Mouse (Mus musculus): ENCODE results near the gene Olfr523. TPM values are rescaled to one million over a fixed set of nuclear protein-coding genes. Genes with fewer than 3 reads are reported as not detected.

Gene Olfr523
- polyA plus RNA-seq, 1 experiment from 2014 or later = not detected

DNA sequence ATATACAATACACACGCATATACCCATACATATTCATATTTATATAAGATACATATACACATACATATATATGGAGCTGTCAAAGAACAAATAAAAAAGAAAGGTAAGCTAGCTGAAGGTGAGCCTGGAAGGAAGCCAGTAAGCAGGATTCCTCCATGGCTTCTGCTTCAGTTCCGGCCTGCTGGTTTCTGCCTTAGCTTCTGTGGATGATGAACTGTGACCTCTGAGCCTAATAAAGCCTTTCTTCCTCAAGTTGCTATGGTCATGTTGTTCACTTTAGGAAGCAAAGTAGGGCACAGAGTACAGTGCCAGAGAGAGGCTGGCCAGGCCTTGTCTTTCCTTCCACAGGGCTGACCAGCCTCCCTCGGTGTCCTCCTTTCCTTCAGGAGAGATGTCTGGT is 2.2 kb upstream of the Olfr523 start:
- Histone ChIP-seq H3K4me3 (replicated peaks; ENCODE audit: low read depth, low read length) (no peak overlapping the region), H3K4me1 (replicated peaks; ENCODE audit: insufficient read depth, low read length) (no peaks in the 10 kb centered on the region), H3K9me3 (replicated peaks; ENCODE audit: low read length) (no peaks in the 10 kb centered on the region; the same call in 1 of the 2 replicates), H3K36me3 (ENCODE audit: insufficient read depth, low read length) (no peaks in the 10 kb centered on the region), H3K4me2 (ENCODE audit: low read length) (no peak overlapping the region), H3K9ac (ENCODE audit: low read depth, low read length) (no peak overlapping the region), H3K27ac (no peak overlapping the region), H3K27me3 (ENCODE audit: insufficient read depth, low read length) (no peaks in the 10 kb centered on the region)
- DNase-seq (ENCODE audit: low spot score) = no peak
- ATAC-seq (replicated peaks; ENCODE audit: low FRiP score, low read depth) = no peak
- WGBS = 89% methylated on average over 3 of the region's 3 CpGs
- no peak for TF ChIP-seq CTCF (IDR thresholded peaks at IDR 0.05; ENCODE audit: low read depth)

- ATAC-seq (replicated peaks; ENCODE audit: low FRiP score, low read depth) = no peak
Observed at GRCm38 (mm10) chr7:140179176-140179575, 6.2 kb downstream of the Olfr523 start.

DNA sequence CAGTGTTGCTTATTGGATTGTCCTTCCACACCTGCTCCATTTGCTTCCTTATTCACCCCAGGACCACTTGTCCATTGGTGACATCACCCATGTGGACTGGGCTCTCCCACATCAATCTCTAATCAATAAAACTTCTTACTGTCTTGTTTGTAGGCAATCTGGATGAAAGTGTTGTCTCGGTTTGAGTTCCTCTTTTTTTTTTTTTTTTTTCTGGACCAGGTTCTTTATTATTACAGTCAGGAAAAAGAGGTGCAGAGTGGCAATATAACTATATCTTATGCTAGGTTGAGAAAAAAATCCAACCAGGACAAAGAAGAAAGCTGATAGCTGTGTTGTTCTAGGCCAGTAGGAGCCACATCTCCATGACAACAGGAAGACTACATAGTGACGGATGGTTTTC is 7.7 kb downstream of the Olfr523 start:
- ATAC-seq (replicated peaks; ENCODE audit: low FRiP score, low read depth) = no peak
- no peaks in the 10 kb centered on the region for H3K9me3 ChIP-seq (replicated peaks; ENCODE audit: low read length)
- WGBS = 72% methylated on average over 2 of the region's 2 CpGs

More at GRCm38 (mm10) chr7:140179176-140179575, 6.2 kb downstream of the Olfr523 start:
- Histone ChIP-seq H3K36me3 (ENCODE audit: insufficient read depth, low read length) (no peaks in the 10 kb centered on the region), H3K9me3 (replicated peaks; ENCODE audit: low read length) (no peaks in the 10 kb centered on the region), H3K9ac (ENCODE audit: low read depth, low read length) (no peak overlapping the region), H3K4me1 (replicated peaks; ENCODE audit: insufficient read depth, low read length) (no peaks in the 10 kb centered on the region), H3K27me3 (ENCODE audit: insufficient read depth, low read length) (no peaks in the 10 kb centered on the region), H3K4me2 (ENCODE audit: low read length) (no peak overlapping the region), H3K4me3 (replicated peaks; ENCODE audit: low read depth, low read length) (no peak overlapping the region), H3K27ac (no peak overlapping the region)
- no peak for TF ChIP-seq CTCF (IDR thresholded peaks at IDR 0.05; ENCODE audit: low read depth)
- DNase-seq (ENCODE audit: low spot score) = no peak
- 65% methylated on average over 2 of the region's 2 CpGs for WGBS

GRCm38 (mm10) chr7:140184206-140184605 is 11.2 kb downstream of the Olfr523 start:
- 78% methylated on average over 4 of the region's 4 CpGs for WGBS
- Histone ChIP-seq H3K9ac (ENCODE audit: low read depth, low read length) (no peak overlapping the region), H3K27ac (no peak overlapping the region), H3K4me2 (ENCODE audit: low read length) (no peak overlapping the region), H3K36me3 (ENCODE audit: insufficient read depth, low read length) (no peaks in the 10 kb centered on the region), H3K4me3 (replicated peaks; ENCODE audit: low read depth, low read length) (no peak overlapping the region), H3K27me3 (ENCODE audit: insufficient read depth, low read length) (no peaks in the 10 kb centered on the region), H3K4me1 (replicated peaks; ENCODE audit: insufficient read depth, low read length) (no peaks in the 10 kb centered on the region), H3K9me3 (replicated peaks; ENCODE audit: low read length) (no peaks in the 10 kb centered on the region)
- DNase-seq (ENCODE audit: low spot score) (no peak), ATAC-seq (replicated peaks; ENCODE audit: low FRiP score, low read depth) (no peak)
- TF ChIP-seq CTCF (IDR thresholded peaks at IDR 0.05; ENCODE audit: low read depth) = no peak

More for the DNA sequence above, 7.7 kb downstream of the Olfr523 start:
- no peak overlapping the region for H3K9ac ChIP-seq (ENCODE audit: low read depth, low read length)
- no peaks in the 10 kb centered on the region for H3K27me3 ChIP-seq (ENCODE audit: insufficient read depth, low read length)
- H3K4me2 ChIP-seq (ENCODE audit: low read length) = no peak overlapping the region
- DNase-seq (ENCODE audit: low spot score) = no peak
- no peak overlapping the region for H3K4me3 ChIP-seq (replicated peaks; ENCODE audit: low read depth, low read length)
- no peaks in the 10 kb centered on the region for H3K4me1 ChIP-seq (replicated peaks; ENCODE audit: insufficient read depth, low read length)
- H3K27ac ChIP-seq = no peak overlapping the region
- no peaks in the 10 kb centered on the region for H3K36me3 ChIP-seq (ENCODE audit: insufficient read depth, low read length)
- TF ChIP-seq CTCF (IDR thresholded peaks at IDR 0.05; ENCODE audit: low read depth) = no peak

GRCm38 (mm10) chr7:140186646-140187620 is 13.9 kb downstream of the Olfr523 start:
- H3K9ac ChIP-seq (ENCODE audit: low read depth, low read length) = no peak overlapping the region
- H3K36me3 ChIP-seq (ENCODE audit: insufficient read depth, low read length) = no peaks in the 10 kb centered on the region
- peak; percentile 65 for TF ChIP-seq CTCF (IDR thresholded peaks at IDR 0.05; ENCODE audit: low read depth)
- H3K9me3 ChIP-seq (replicated peaks; ENCODE audit: low read length) = no peaks in the 10 kb centered on the region
- H3K27ac ChIP-seq = no peak overlapping the region
- H3K27me3 ChIP-seq (ENCODE audit: insufficient read depth, low read length) = no peaks in the 10 kb centered on the region
- H3K4me1 ChIP-seq (replicated peaks; ENCODE audit: insufficient read depth, low read length) = no peaks in the 10 kb centered on the region
- 64% methylated on average over 18 of the region's 18 CpGs for WGBS
- no peak for ATAC-seq (replicated peaks; ENCODE audit: low FRiP score, low read depth)
- H3K4me3 ChIP-seq (replicated peaks; ENCODE audit: low read depth, low read length) = no peak overlapping the region
- DNase-seq (ENCODE audit: low spot score) = peak; percentile 18
- no peak overlapping the region for H3K4me2 ChIP-seq (ENCODE audit: low read length)

DNA sequence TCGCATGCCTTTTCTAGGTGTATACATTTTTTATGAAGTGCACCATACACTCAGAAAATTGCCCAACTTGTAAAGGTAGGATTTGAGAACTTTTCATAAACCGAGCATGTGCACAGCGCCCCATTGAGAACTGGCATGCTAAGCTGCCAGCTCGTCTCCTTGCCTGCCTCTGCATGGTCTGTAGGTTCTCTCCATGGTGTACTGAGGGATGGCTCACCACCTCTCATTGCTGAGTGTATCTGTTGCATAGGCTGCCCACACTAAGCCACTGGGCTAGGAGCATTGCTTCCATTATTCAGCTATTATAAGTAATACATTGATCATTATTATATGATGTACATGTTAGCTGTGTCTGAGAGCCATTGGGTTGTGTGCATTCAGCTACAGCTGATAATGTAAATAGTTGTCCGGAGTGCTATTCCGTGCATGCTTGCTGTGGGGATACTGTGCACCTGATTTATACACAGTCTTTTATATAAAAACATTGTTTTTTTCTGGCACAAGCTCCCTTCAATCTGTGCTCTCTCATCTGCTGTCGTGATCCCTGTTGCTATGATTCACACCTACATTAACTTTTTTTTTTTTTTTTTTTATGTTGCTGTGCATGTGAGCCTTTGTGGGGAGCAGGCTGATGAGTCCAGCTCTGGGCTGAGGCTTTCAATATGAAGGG is 14.8 kb downstream of the Olfr523 start:
- TF ChIP-seq CTCF (IDR thresholded peaks at IDR 0.05; ENCODE audit: low read depth) = no peak
- 79% methylated on average over 7 of the region's 7 CpGs for WGBS
- Histone ChIP-seq H3K9me3 (replicated peaks; ENCODE audit: low read length) (no peaks in the 10 kb centered on the region), H3K27ac (no peak overlapping the region), H3K27me3 (ENCODE audit: insufficient read depth, low read length) (no peaks in the 10 kb centered on the region), H3K9ac (ENCODE audit: low read depth, low read length) (no peak overlapping the region), H3K4me3 (replicated peaks; ENCODE audit: low read depth, low read length) (no peak overlapping the region), H3K4me2 (ENCODE audit: low read length) (no peak overlapping the region), H3K36me3 (ENCODE audit: insufficient read depth, low read length) (no peaks in the 10 kb centered on the region), H3K4me1 (replicated peaks; ENCODE audit: insufficient read depth, low read length) (no peaks in the 10 kb centered on the region)
- ATAC-seq (replicated peaks; ENCODE audit: low FRiP score, low read depth) = no peak
- no peak for DNase-seq (ENCODE audit: low spot score)
